Mouse (Mus musculus) myocyte (in vitro differentiated cells): ENCODE measurements around the gene Zfand6.

Experiments used
- MYOG ChIP-seq, 3 experiments: IDR thresholded peaks; one replicate each; pipeline ENCODE4 v1.6.1; 2011; ENCODE audit warnings: control low read depth in 2 of 3, low read depth in 2 of 3, mild to moderate bottlenecking in 2 of 3; ENCODE audit not compliant: insufficient read length in 2 of 3, control insufficient read depth in 1 of 3, insufficient read depth in 1 of 3
- POLR2A ChIP-seq: IDR thresholded peaks from one replicate; pipeline ENCODE4 v1.6.1; 2011; ENCODE audit warnings: low read depth, mild to moderate bottlenecking, control low read depth, moderate library complexity; ENCODE audit not compliant: insufficient read length
- REST ChIP-seq: IDR thresholded peaks from one replicate; pipeline ENCODE4 v1.6.1; 2011; ENCODE audit warnings: mild to moderate bottlenecking, control low read depth, moderate library complexity; ENCODE audit not compliant: insufficient read depth, insufficient read length
- TCF12 ChIP-seq: IDR thresholded peaks from one replicate; pipeline ENCODE4 v1.6.1; 2011; ENCODE audit warnings: mild to moderate bottlenecking, control low read depth; ENCODE audit not compliant: poor library complexity, insufficient read depth, severe bottlenecking

DNA sequence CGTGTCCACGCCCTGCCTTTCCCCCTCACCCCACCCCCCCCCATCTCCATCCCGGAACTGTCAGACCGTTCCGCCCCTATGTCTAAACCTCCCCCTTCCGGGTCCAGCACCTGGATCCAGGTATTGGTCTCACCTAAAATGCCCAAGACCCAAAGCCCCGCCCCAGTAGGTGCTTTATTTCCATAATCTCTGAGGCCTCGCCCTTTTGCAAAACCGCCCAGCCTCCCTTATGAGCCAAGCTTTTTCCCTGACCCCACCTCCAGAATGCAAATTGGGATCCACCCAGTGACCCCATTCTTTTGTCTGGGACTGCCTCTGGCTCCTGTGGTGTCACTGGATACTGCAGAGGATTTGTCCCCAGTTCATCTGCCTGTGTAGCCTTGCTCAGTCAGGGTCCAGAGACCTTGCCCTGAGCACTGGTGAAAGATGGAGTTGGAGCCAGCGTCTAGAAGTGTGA is 83.4 kb downstream of the Zfand6 start, which contains the start of gene Fah:
- TF ChIP-seq TCF12 (no peak), MYOG (IDR thresholded peaks at IDR 0.05; ENCODE audit: control insufficient read depth in 1 of 3, insufficient read depth in 1 of 3, insufficient read length in 2 of 3, low read depth in 2 of 3) (no peak), POLR2A (no peak), REST (no peak)
